Mouse (Mus musculus) forebrain, embryonic 16.5 days (tissue): ENCODE results near the gene Cdk5r2. TPM values are rescaled to one million over a fixed set of nuclear protein-coding genes. Genes with fewer than 3 reads are reported as not detected.

Source experiments
- ATAC-seq: fragments of 200-750 bp; cut with Nextera tagmentation; 2 replicates; pipeline ENCODE4 v1.8.0; 2017; ENCODE audit warnings: mild to moderate bottlenecking, moderate library complexity
- H3K27ac ChIP-seq: fragments of 300-500 bp; sonication (generic); 2 replicates; pipeline ENCODE4 v1.5.1; 2014; ENCODE audit warnings: low read length, control low read depth
- H3K27me3 ChIP-seq: fragments of 300-500 bp; sonication (generic); replicated peaks from 2 replicates; pipeline ENCODE4 v1.6.1; 2014; ENCODE audit warnings: low read length; ENCODE audit not compliant: control insufficient read depth, insufficient read depth
- H3K36me3 ChIP-seq: fragments of 300-500 bp; sonication (generic); 2 replicates; pipeline ENCODE4 v1.6.1; 2014; ENCODE audit not compliant: control insufficient read depth, insufficient read depth
- H3K4me1 ChIP-seq: fragments of 300-500 bp; sonication (generic); replicated peaks from 2 replicates; pipeline ENCODE4 v1.6.1; 2014; ENCODE audit warnings: low read length; ENCODE audit not compliant: control insufficient read depth, insufficient read depth
- H3K4me2 ChIP-seq: fragments of 300-500 bp; sonication (generic); 2 replicates; pipeline ENCODE4 v1.6.1; 2014; ENCODE audit warnings: mild to moderate bottlenecking, low read length, control low read depth
- H3K4me3 ChIP-seq: fragments of 300-500 bp; sonication (generic); replicated peaks from 2 replicates; pipeline ENCODE4 v1.5.1; 2014; ENCODE audit warnings: mild to moderate bottlenecking, low read length, control low read depth
- H3K9ac ChIP-seq: fragments of 300-500 bp; sonication (generic); replicated peaks from 2 replicates; pipeline ENCODE4 v1.6.1; 2014; ENCODE audit warnings: low read depth, low read length, control low read depth
- H3K9me3 ChIP-seq: fragments of 300-500 bp; sonication (generic); 2 replicates; pipeline ENCODE4 v1.6.1; 2016; ENCODE audit warnings: low read length; ENCODE audit not compliant: control insufficient read depth
- WGBS: fragments of 180-500 bp; shearing (Covaris S2); extraction: QIAGEN DNeasy Blood & Tissue Kit; methylation state at CpG from one replicate; pipeline ENCODE4 v1.1.7; 2014; 5-methylcytosine and 5-hydroxymethylcytosine counted together
- polyA plus RNA-seq: library from polyadenylated mRNA; unstranded; fragments of >200 nt; fragmentation: Nextera tagmentation; extraction: Ambion mirVana; gene quantifications from 2 replicates; pipeline ENCODE4 v1.2.1, GENCODE M21; 2015

Cdk5r2 gene
- polyA plus RNA-seq: 2.2 and 2.8 TPM in 2 replicates

DNA sequence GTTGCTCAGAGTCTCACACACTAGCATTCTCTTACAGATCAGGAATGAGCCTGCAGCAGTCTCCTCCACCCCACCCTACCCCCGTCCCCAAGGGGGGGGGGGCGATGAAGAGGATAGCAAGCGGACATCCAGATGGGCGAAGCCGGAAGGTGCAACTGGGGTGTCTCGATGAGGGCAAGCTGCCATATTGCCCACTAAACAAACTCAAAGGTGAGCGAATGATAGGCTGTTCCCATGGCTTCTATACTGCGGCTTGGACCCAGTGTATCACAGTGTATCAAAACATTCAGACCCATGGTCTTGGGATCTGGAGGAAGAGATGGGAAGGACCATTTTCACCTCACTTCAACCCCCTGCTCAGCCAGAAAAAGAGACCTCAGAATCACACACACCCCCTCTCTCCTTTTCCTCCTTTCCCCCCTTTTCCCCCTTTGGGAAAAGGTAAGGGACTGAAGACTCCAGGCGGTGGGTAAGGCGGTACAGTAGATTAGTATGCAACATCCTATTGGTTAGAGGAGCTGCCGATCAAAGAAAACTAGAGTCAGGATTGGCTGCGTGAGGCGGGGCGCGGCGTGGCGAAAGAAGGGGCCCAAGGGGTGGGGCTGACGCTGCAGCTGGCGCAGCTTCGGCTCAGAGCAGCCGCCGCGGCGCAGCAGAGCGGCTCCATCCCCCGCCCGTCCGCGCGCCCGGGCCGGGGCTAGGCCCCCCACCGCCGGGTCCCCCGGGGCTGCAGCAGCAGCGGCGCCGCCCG lies at the start of gene Cdk5r2:
TSS of gene Cdk5r2 (plus strand) at position 629 of the 751 bp plus-strand sequence.
- Histone ChIP-seq H3K9me3 (no peaks in the 10 kb centered on the region), H3K4me2 (peak within 1 kb of the TSS; percentile 83), H3K27me3 (peaks cover 37% of the 10 kb centered on the region), H3K4me1 (peaks cover 49% of the 10 kb centered on the region), H3K9ac (peak within 1 kb of the TSS; percentile 90), H3K36me3 (no peaks in the 10 kb centered on the region), H3K27ac (peak within 1 kb of the TSS; percentile 41; the same call in 1 of the 2 replicates), H3K4me3 (peak within 1 kb of the TSS; percentile 88)
- WGBS: 2% methylated on average over 36 of the region's 39 CpGs
- ATAC-seq: peak; percentile 94

DNA sequence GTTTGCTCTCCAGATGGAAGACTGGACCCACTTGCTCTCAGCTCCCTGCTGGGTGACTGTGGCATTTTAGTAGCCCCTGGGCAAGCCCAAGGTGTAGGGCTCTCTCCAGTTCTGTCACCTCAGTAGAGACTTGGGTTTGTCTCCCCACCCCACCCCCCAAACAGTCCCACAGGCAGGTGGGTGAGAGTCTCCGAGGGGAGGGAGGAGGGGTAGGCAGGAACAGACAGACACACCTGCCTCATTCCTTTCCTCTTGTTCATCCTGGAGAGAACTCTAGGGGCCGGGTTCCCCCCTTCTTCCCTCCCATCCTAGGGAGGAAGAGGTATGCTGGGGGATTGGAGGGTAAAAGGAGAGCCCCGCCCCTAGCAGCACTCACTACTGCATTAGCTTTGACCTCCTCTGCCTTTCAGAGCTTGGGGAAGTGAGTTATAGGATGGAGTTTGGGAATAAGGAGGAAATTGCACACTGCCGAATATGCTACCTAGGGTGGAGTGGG lies 49.3 kb upstream of the Cdk5r2 start:
- Histone ChIP-seq H3K27me3 (peaks cover 75% of the 10 kb centered on the region), H3K9me3 (no peaks in the 10 kb centered on the region), H3K4me3 (no peak overlapping the region), H3K4me2 (no peak overlapping the region), H3K4me1 (peaks cover 38% of the 10 kb centered on the region), H3K27ac (no peak overlapping the region), H3K9ac (no peak overlapping the region), H3K36me3 (no peaks in the 10 kb centered on the region)
- WGBS: 15% methylated on average over 4 of the region's 4 CpGs
- no peak for ATAC-seq

DNA sequence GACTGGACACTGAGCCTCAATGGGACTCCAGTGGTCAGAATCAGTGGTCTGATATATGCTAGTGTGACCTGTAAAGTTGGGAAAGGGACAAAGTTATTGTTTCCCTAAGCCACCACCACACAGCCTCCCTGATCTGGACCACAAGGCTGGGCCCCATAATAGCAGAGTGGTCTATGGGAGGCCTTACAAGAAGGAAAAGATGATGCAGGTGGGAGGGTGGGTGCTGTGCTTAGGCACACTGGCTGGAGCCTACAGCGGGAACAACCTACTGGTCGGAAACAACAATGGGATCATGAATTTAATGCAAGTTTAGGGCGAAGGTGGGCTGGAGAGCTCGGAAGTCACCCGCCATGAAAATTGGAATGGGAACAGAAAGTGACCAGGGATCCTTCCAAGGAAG lies 48.9 kb upstream of the Cdk5r2 start:
- H3K27ac ChIP-seq: no peak overlapping the region
- peaks cover 70% of the 10 kb centered on the region for H3K27me3 ChIP-seq
- H3K4me2 ChIP-seq: no peak overlapping the region
- no peaks in the 10 kb centered on the region for H3K9me3 ChIP-seq
- WGBS: 15% methylated on average over 5 of the region's 5 CpGs
- no peak overlapping the region for H3K4me3 ChIP-seq
- ATAC-seq: no peak
- no peaks in the 10 kb centered on the region for H3K36me3 ChIP-seq
- no peak overlapping the region for H3K9ac ChIP-seq
- H3K4me1 ChIP-seq: peaks cover 33% of the 10 kb centered on the region

DNA sequence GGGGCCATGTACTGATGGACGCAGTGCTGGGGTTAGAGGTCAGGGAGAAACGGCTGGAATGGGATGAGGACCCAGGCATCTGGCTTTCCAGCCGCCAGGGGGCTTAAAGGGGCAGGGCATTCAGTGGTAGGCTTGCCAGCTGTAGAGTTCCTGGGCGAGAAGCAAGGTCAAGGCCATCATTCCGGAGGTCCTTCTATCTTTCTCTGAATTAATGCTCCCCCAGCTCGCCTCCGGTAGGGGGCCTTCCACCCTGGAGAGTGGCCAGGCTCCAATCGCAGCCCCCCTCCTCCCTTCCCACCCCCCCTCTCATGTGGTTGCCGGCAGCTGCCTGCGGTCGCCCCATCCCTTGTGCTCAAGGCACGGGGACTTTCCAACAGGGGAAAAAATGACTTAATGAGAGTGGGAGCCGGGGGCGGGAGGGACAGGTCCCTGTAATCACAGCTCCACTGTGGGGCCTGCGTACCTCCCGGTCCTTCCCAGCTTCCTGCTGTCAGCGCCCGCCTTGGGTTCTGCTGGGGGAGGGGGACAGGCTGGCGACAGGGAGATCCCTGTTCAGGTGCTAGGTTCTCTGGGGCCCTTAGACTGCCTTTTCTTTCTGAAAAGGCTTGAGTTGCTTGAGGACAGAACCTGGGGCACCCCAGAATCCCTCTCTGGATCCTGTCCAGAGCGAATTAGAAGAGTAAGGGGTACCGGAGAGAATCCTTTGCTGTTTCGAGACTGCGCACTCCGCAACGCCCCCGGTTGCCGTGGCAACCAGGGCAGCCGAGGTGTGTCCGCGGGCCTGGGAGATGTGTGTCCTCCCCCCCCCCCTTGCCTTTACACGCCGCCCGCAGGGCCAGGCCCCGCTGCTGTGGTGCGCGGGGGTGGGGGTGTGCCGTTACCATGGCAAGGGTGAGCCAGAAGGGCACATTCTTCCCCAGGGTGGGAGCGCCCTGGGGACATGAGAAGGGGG lies 48.1 kb upstream of the Cdk5r2 start:
- H3K4me1 ChIP-seq: peaks cover 33% of the 10 kb centered on the region
- under 1% methylated on average over 33 of the region's 38 CpGs for WGBS
- peak overlapping the region; percentile 59 for H3K4me2 ChIP-seq
- H3K27ac ChIP-seq: no peak overlapping the region
- no peaks in the 10 kb centered on the region for H3K9me3 ChIP-seq
- peak overlapping the region; percentile 51 for H3K9ac ChIP-seq
- H3K27me3 ChIP-seq: peaks cover 65% of the 10 kb centered on the region
- ATAC-seq: peak; percentile 26
- H3K36me3 ChIP-seq: no peaks in the 10 kb centered on the region
- peak overlapping the region; percentile 39 for H3K4me3 ChIP-seq

DNA sequence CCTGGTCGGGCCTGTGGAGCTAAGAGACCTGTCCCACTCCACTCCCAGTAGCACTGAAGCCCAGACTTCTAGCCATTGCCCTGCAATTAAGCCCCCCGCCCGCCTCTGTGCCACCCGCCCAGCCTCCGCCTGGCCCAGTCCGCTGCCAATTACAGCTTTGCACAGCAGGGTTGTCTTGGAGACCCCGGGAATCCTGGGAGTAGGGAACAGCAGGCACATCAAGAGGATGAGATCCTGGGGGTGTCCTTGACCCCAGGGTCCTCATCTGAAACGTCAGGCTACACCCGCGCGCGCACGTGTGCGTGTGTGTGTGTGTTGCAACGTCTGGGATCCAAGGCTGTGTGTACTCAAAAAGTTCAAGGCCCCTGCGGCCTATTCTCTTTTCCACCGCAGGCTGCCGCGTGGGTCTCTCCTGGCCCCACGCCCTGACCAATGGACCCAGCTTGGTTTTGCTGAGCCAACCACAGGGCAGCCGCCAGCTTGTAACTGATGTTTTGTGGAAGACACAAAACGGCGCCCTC lies 47.1 kb upstream of the Cdk5r2 start:
- 3% methylated on average over 23 of the region's 23 CpGs for WGBS
- Histone ChIP-seq H3K36me3 (no peaks in the 10 kb centered on the region), H3K9me3 (no peaks in the 10 kb centered on the region), H3K27ac (no peak overlapping the region), H3K9ac (no peak overlapping the region), H3K4me2 (peak overlapping the region; percentile 59), H3K27me3 (peaks cover 56% of the 10 kb centered on the region), H3K4me3 (peak overlapping the region; percentile 39; the same call in 1 of the 2 replicates), H3K4me1 (peaks cover 33% of the 10 kb centered on the region)
- ATAC-seq: no peak; the same call in 1 of the 2 replicates

DNA sequence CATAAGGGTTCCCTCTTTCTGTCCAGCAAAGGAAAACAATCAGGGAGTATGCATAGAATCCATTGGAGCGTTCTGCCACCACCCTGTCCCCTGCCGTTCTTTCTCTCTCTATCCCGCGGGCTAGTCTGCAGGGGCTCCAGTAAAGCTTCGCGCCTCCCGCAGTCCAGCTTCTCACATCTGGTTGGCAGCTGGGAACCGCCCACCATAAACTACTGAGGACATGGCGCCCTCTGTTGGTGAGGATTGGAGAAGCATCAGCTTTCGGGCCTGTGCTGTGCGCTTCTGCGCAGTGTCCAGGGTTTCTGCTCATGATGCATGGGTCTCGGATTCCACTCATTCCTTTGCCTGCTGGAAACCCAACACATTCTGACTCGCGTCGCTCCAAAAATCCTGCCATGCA lies 46.7 kb upstream of the Cdk5r2 start:
- Histone ChIP-seq H3K27ac (no peak overlapping the region), H3K9ac (no peak overlapping the region), H3K36me3 (no peaks in the 10 kb centered on the region), H3K4me2 (peak overlapping the region; percentile 59), H3K4me3 (no peak overlapping the region), H3K4me1 (peaks cover 28% of the 10 kb centered on the region), H3K27me3 (peaks cover 51% of the 10 kb centered on the region), H3K9me3 (no peaks in the 10 kb centered on the region)
- WGBS: under 1% methylated on average over 16 of the region's 16 CpGs
- peak; percentile 62 for ATAC-seq

DNA sequence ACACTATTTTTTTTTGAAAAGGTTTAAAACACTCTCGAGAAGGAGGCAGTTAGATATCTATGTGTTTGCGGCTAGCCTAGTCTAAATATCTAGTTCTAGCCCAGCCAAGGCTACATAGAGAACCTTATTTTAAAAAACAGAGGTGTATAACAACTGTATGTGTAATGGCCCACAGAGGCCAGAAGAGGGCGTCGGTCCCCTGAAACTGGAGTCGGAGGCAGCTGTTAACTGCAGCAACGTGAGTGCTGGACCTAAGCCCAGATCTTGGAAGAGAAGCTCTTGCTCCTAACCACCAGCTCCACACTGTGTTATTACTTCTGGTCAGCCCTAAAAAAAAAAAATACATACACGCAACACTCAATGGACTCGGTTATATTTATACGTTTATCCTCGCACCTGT lies 45.7 kb upstream of the Cdk5r2 start:
- WGBS: 64% methylated on average over 10 of the region's 10 CpGs

DNA sequence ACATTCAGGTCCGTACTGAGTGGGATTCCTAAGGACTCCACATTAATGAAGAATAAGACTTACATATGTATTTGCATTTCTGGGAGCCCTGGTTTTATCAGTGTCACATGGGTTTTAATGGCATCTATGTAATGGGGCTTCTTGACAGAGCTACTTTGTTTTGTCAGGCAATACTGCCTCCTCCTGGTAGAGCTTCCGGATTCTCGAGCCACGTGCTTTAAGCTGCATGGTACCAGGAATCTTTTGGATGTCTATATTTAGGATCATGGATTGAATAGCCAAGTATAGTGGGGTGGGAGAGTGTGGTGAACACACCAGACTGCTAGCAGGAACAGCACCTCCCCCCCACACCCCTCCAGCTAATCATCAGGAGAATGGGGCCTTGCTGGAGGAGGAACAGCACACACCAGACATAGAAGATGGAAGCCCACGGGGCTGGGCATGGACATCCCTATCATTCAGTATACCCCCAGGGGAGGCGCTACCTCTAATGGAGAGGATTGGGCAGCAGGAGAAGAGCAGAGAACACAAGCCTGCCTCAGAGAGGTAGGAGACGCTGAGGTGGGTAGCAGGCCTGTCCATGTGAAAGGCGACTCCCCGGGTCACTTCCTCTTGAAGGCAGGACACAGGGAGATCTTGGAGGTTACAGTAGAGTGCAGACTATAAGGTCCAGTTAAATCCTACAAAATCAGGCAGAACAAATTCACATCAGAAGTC lies 39.6 kb upstream of the Cdk5r2 start:
- no peak for ATAC-seq
- no peaks in the 10 kb centered on the region for H3K36me3 ChIP-seq
- H3K4me2 ChIP-seq: no peak overlapping the region
- no peak overlapping the region for H3K9ac ChIP-seq
- no peak overlapping the region for H3K4me3 ChIP-seq
- H3K9me3 ChIP-seq: no peaks in the 10 kb centered on the region
- no peak overlapping the region for H3K27ac ChIP-seq
- H3K4me1 ChIP-seq: peaks cover 4% of the 10 kb centered on the region; the same call in 1 of the 2 replicates
- WGBS: 80% methylated on average over 9 of the region's 9 CpGs
- no peaks in the 10 kb centered on the region; the same call in 1 of the 2 replicates for H3K27me3 ChIP-seq

More for the DNA sequence above, 45.7 kb upstream of the Cdk5r2 start:
- no peak for ATAC-seq
- Histone ChIP-seq H3K36me3 (no peaks in the 10 kb centered on the region), H3K4me1 (peaks cover 22% of the 10 kb centered on the region), H3K9ac (no peak overlapping the region), H3K4me2 (no peak overlapping the region), H3K27me3 (peaks cover 42% of the 10 kb centered on the region), H3K4me3 (no peak overlapping the region), H3K27ac (no peak overlapping the region), H3K9me3 (no peaks in the 10 kb centered on the region)
